Mouse (Mus musculus): ENCODE measurements around the gene Prtg.

Prtg gene

DNA sequence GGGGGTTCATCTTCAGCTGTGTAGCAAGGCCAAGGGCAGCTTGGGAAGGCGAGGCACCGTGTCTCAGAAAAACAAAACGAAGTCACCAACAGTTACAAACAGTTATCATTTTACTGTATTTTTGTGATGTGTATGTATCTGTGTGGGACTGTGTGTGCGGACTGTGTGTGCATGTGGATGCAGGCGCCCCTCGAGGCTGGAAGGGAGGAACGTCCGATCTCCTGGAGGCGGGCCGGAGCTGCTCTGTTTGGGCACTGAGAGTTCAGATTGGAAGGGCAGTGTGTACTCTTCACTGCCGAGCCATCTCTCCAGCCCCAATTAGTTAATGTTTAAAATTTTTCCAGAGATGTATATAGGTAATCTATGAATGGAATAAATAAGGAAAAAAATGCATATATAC, 55.5 kb downstream of the Prtg start:
- no peak for ATAC-seq (ENCODE audit: low TSS enrichment)

- ATAC-seq (ENCODE audit: low TSS enrichment): peak; percentile 91
Observed at GRCm38 (mm10) chr9:72862955-72863354, 56.3 kb downstream of the Prtg start.

- ATAC-seq (ENCODE audit: low TSS enrichment): no peak
Observed at GRCm38 (mm10) chr9:72863773-72864172, 57.1 kb downstream of the Prtg start.

DNA sequence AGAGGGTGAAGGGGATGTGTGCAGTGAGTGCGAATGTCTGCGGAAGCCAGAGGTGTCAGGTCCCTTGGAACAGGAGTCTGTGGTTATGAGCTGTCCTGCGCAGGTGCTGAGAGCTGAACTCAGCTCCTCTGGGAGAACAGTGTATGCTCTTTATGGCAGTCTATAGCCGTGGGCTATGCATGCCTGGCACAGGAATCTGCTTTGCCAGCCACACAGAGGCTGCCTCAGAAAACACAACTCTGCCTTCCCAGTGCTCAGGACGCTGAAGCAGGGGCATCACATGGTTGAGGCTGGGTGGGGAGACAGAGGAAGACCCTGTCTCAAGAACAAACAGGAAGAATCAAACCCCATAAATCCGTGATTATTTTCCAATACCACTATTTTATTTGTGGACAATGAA, 60.8 kb downstream of the Prtg start:
- no peak for ATAC-seq (ENCODE audit: low TSS enrichment)

DNA sequence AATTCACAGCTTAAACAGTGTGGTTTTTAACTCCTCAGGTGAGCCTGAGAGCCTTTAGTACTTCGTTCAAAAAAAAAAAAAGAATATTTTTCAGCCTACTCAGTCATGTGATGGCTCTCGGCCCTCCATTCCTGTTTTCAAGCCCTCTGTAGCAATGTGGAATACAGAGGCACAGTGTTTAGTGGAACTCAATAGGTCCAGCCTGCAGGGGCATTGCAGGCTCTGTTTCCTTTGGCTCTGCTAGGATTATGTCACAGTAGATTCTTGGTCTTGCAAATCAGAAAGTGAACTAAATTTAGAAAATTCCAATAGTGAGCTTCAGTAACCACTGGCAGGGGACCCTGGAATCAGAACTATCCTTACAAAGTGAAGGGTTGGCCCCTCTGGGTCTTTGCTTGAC, 62.1 kb downstream of the Prtg start:
- peak; percentile 47; the same call in 1 of the 2 replicates for ATAC-seq (ENCODE audit: low TSS enrichment)

- no peak for ATAC-seq (ENCODE audit: low TSS enrichment)
Observed at GRCm38 (mm10) chr9:72871506-72872297, 65.0 kb downstream of the Prtg start.

DNA sequence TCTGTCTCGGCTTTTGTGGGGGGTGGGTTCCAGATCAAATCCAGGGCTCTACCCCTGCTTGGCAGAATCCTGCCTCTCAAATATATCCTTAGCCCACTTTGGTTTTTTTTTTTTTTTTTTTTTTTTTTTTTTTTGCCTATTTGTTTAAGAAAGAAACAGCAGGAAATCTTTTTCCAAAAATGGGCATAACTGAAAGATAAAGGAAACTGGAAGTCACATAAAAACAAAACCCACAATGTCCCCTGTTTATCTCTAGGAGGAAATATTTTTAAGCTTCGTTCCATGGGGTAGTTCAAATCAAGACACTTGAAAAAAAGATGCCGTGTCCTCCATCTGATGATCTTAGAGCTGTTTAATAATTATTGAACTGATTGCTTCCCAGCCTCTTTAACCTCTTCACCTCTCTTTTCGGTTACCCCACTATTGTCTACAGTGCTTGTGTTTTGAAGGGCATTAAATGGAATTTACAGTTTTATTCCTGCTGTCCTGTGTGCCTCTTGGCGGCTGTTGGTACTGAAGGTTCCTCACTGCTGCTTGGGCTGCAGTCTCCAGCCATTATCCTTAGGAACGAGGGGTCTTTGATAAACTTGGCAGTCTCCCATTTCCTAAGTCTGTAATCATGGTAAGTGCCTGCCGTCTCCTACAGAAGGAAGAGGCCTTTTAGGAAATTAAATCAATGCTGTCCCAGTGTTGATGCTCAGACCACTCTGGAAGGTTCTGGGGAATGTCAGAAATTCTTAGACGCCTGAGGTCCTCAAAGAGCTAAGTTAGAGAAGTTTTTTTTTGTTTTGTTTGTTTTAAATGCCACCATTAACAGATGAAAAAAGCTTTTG, 65.8 kb downstream of the Prtg start:
- ATAC-seq (ENCODE audit: low TSS enrichment): no peak

DNA sequence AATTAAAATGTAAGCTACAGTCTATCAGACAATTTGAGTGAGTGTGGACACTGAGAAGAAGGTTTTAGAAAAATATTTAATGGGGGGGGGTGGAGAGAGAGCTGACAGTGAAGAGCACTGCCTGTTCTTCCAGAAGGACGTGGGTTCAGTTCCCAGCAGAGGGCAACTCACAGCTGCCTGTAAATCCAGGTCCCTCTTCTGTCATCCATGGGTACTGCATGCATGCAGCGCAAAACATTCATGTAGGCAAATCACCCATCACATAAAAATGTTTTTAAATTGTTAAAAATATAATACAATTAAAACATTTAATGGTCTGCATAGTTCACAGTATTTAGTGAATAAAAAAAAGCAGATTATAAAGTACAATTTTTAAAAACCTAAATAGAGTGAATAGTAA, 69.2 kb downstream of the Prtg start:
- no peak for ATAC-seq (ENCODE audit: low TSS enrichment)

- no peak for ATAC-seq (ENCODE audit: low TSS enrichment)
Observed at GRCm38 (mm10) chr9:72877905-72878304, 71.2 kb downstream of the Prtg start.

- ATAC-seq (ENCODE audit: low TSS enrichment): no peak
Observed at GRCm38 (mm10) chr9:72878656-72879055, 72.0 kb downstream of the Prtg start.

DNA sequence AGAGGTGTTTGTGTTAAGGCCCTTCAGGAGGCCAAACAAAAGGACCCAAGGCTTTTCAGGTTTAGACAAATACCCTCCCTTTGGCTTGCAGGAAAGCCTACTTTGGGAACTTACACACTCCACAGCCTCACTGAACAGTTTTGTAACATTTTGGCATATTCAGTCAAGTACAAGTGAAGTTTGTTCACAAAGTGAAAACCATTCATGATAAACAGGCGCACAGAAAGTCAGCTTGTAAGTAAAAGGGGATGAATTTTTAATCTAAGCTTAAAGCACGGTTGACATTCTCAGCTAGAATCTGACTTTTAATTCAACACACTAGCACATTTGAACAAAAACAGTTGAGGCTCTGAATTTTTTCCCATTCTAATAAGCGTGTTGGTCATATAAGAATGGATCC, 72.9 kb downstream of the Prtg start:
- ATAC-seq (ENCODE audit: low TSS enrichment): no peak

GRCm38 (mm10) chr9:72880225-72880960, 73.7 kb downstream of the Prtg start:
- no peak for ATAC-seq (ENCODE audit: low TSS enrichment)

GRCm38 (mm10) chr9:72881026-72881768, 74.5 kb downstream of the Prtg start:
- ATAC-seq (ENCODE audit: low TSS enrichment): 0 out of 2 replicates have a peak, but pooled peaks have one; percentile 18

DNA sequence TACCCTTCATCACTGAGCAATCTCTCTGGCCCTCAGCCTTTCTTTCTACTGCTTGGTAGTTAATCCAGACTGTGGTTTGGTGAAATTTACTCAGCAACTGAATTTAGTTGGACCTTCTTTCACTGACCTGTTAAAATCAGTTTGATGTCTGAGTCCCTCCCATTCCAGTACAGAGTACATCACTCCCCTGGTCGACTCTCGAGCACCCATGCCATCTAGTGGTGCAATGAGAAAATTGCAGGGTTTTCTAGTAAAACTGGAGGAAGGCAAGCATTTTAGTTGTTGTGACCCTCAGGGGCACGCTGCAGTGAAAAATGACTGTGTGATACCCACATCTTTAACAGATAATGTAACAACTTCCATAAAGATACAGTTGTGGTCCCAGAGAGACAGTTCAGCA, 77.3 kb downstream of the Prtg start:
- ATAC-seq (ENCODE audit: low TSS enrichment): peak; percentile 88

GRCm38 (mm10) chr9:72889777-72890176, 83.1 kb downstream of the Prtg start:
- peak; percentile 44; the same call in 1 of the 2 replicates for ATAC-seq (ENCODE audit: low TSS enrichment)

- ATAC-seq (ENCODE audit: low TSS enrichment): no peak
Observed at GRCm38 (mm10) chr9:72890499-72891085, 83.9 kb downstream of the Prtg start.

DNA sequence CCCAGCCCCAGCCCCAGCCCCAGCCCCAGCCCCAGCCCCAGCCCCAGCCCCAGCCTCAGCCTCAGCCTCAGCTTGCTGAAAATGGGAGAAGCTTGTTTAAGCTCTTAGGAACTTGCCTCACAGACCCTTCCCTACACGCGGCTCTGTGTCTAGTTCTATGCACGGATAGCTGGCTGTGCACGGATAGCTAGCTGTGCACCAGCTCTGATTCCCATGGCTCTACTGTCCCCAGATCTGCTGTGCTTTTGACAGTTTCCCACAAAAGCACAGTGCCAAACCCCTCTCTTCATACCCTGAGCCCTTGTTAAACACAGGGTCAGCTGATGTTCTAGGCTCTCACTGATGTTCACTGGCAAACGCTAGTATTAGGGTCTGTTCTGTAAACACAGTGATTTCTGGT, 86.1 kb downstream of the Prtg start:
- ATAC-seq (ENCODE audit: low TSS enrichment): no peak

DNA sequence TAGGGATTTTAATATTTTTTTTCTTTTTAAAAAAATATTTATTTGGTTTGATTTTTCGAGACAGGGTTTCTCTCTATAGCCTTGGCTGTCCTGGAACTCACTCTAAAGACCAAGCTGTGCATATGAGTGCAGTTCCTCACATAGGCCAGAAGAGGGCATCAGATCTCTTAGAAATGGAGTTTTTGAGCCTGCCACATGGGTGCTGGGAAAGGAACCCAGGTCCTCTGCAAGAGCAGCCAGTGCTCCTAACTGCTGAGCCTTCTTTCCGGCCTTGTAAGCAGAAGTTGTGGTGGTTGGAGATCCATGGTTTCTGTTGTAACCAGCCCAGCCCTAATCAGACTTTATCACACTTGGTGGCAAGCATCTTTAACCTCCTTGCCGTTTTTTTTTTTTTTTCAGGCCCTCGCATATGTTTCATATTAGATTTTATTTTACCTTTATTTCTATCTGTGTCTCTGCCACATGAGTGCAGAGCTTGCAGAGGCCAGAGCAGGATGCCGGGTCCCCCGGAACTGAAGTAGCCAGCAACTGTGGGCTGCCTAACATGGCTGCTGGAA, 88.2 kb downstream of the Prtg start:
- no peak for ATAC-seq (ENCODE audit: low TSS enrichment)

- 0 out of 2 replicates have a peak, but pooled peaks have one; percentile 44 for ATAC-seq (ENCODE audit: low TSS enrichment)
Observed at GRCm38 (mm10) chr9:72902057-72902456, 95.4 kb downstream of the Prtg start.

DNA sequence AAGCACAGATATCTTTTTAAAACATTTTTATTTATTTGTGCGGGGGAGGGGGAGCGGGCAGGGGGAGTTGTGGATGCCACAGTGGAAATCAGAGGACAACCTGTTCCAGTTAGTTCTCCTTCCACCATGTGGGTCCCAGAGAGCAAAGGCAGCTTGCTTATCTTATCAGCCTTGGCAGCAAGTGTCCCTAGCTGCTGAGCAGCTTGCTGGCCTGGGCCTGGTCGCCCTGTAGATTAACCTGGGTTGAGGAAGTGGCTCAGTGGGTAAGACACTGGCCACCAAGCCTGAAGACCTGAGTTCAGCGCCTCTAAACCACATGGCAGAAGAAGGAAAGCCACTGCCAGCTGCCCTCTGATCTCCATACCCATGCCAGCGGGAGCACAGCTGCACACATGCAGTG, 95.9 kb downstream of the Prtg start:
- ATAC-seq (ENCODE audit: low TSS enrichment): no peak

GRCm38 (mm10) chr9:72906693-72907103, 100.0 kb downstream of the Prtg start:
- ATAC-seq (ENCODE audit: low TSS enrichment): peak; percentile 73

All from frontal cortex, adult (tissue).